Mouse (Mus musculus): ENCODE measurements at regions not wholly inside any gene's neighbourhood (a gene's known extent, or its start where the extent isn't known, plus 50 kb on each side); places are given as distances from the start of the nearest gene placed in this dataset.

- DNase-seq = no peak
Measured at GRCm38 (mm10) chr19:48090393-48090792, 115.4 kb upstream of the Sorcs3 start.

GRCm38 (mm10) chr19:48097363-48097762, 108.5 kb upstream of the Sorcs3 start:
- no peak for DNase-seq

- no peak for DNase-seq
Measured at GRCm38 (mm10) chr19:48097942-48098596, 107.8 kb upstream of the Sorcs3 start.

- DNase-seq = no peak
Measured at GRCm38 (mm10) chr19:48100991-48101390, 104.8 kb upstream of the Sorcs3 start.

GRCm38 (mm10) chr19:48115155-48115554, 90.7 kb upstream of the Sorcs3 start:
- DNase-seq = no peak

- no peak for DNase-seq
Measured at GRCm38 (mm10) chr19:48115728-48116127, 90.1 kb upstream of the Sorcs3 start.

- no peak for DNase-seq
Measured at GRCm38 (mm10) chr19:48116689-48117088, 89.1 kb upstream of the Sorcs3 start.

GRCm38 (mm10) chr19:48117646-48118045, 88.2 kb upstream of the Sorcs3 start:
- DNase-seq = no peak

- no peak for DNase-seq
Measured at GRCm38 (mm10) chr19:48122281-48122680, 83.5 kb upstream of the Sorcs3 start.

GRCm38 (mm10) chr19:48123777-48124176, 82.0 kb upstream of the Sorcs3 start:
- no peak for DNase-seq

- DNase-seq = no peak
Measured at GRCm38 (mm10) chr19:48125731-48126130, 80.1 kb upstream of the Sorcs3 start.

- DNase-seq = no peak
Measured at GRCm38 (mm10) chr19:48128089-48128488, 77.7 kb upstream of the Sorcs3 start.

GRCm38 (mm10) chr19:48136231-48136630, 69.6 kb upstream of the Sorcs3 start:
- DNase-seq = no peak

- DNase-seq = peak; percentile 13
Measured at GRCm38 (mm10) chr19:48144129-48144528, 61.7 kb upstream of the Sorcs3 start.

All from cerebellum, adult 9-10 months (tissue).